Mouse (Mus musculus) testis, adult 2 months (tissue): ENCODE results near the gene Dzank1.

Source experiments
- CTCF ChIP-seq: fragments of 200-500 bp; IDR thresholded peaks from 2 replicates; pipeline ENCODE4 v1.5.1; 2012; ENCODE audit warnings: low read depth, mild to moderate bottlenecking, inconsistent platforms, low read length, moderate library complexity; ENCODE audit not compliant: control insufficient read depth, insufficient read depth, insufficient replicate concordance
- POLR2A ChIP-seq: fragments of 200-500 bp; IDR thresholded peaks from 2 replicates; pipeline ENCODE4 v1.6.1; 2012; ENCODE audit warnings: low read depth, mild to moderate bottlenecking, inconsistent platforms, low read length, moderate library complexity; ENCODE audit not compliant: control insufficient read depth

DNA sequence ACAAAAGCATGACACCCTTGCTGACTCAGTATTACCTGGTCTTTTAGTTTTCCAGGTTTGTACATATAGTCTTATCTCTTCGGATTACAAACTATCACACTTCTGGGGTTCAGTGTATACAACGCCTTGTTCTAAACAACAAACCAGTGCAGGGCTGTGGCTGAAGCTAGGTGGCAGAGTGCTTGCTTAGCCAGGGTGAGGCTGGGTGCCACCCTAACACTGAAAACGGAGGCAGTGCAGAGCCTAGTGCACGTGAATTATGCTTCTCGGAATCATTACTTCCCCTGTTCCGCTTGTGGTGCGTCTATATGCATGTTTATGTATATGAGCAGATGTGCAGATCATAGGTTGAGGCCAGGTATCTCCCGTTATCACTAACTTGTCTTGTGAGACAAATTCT, 98.6 kb downstream of the Dzank1 start:
- TF ChIP-seq CTCF (no peak), POLR2A (no peak)
